Mouse (Mus musculus) lung, postnatal 10 days (tissue): ENCODE measurements at regions not wholly inside any gene's neighbourhood (a gene's known extent, or its start where the extent isn't known, plus 50 kb on each side); places are given as distances from the start of the nearest gene placed in this dataset.
"Not testable (repeated sequence)": the region's sequence is repeated elsewhere in the genome, so short reads cannot be mapped to it uniquely, and the experiment has no call there.

Experiments used
- DNase-seq: peaks from one replicate; pipeline ENCODE4 v3.0.0; 2021

GRCm38 (mm10) chr1:150160314-150160713, 60.5 kb downstream of the Ptgs2 start:
- no peak for DNase-seq

- peak; percentile 25 for DNase-seq
These were observed 65.2 kb downstream of the Ptgs2 start for GRCm38 (mm10) chr1:150164890-150165596.

- no peak for DNase-seq
These were observed 65.8 kb downstream of the Ptgs2 start for GRCm38 (mm10) chr1:150165597-150165973.

GRCm38 (mm10) chr1:150167172-150167571, 67.3 kb downstream of the Ptgs2 start:
- DNase-seq, result no peak

- DNase-seq, result no peak
These were observed 74.4 kb downstream of the Ptgs2 start for GRCm38 (mm10) chr1:150174204-150174603.

GRCm38 (mm10) chr1:150177029-150177740, 77.4 kb downstream of the Ptgs2 start:
- no peak for DNase-seq

GRCm38 (mm10) chr1:150202022-150202421, 102.2 kb downstream of the Ptgs2 start:
- DNase-seq, result no peak

GRCm38 (mm10) chr1:150212454-150212853, 106.8 kb upstream of the Pdc start:
- DNase-seq, result no peak

GRCm38 (mm10) chr1:150216672-150217071, 102.5 kb upstream of the Pdc start:
- no peak for DNase-seq

GRCm38 (mm10) chr1:150218802-150219201, 100.4 kb upstream of the Pdc start:
- DNase-seq, result no peak

GRCm38 (mm10) chr1:150225529-150225928, 93.7 kb upstream of the Pdc start:
- no peak for DNase-seq

GRCm38 (mm10) chr1:150239504-150239903, 79.7 kb upstream of the Pdc start:
- DNase-seq, result not testable (repeated sequence)

GRCm38 (mm10) chr1:150240110-150240509, 79.1 kb upstream of the Pdc start:
- no peak for DNase-seq

- no peak for DNase-seq
These were observed 78.1 kb upstream of the Pdc start for GRCm38 (mm10) chr1:150241153-150241552.

GRCm38 (mm10) chr1:150242108-150242507, 77.1 kb upstream of the Pdc start:
- DNase-seq, result no peak

- DNase-seq, result peak; percentile 2
These were observed 74.3 kb upstream of the Pdc start for GRCm38 (mm10) chr1:150244916-150245315.

- DNase-seq, result no peak
These were observed 67.8 kb upstream of the Pdc start for GRCm38 (mm10) chr1:150251422-150251821.

GRCm38 (mm10) chr1:150251876-150252275, 67.3 kb upstream of the Pdc start:
- DNase-seq, result no peak

GRCm38 (mm10) chr1:150257596-150257995, 61.6 kb upstream of the Pdc start:
- DNase-seq, result peak; percentile 17

- no peak for DNase-seq
These were observed 58.9 kb upstream of the Pdc start for GRCm38 (mm10) chr1:150260355-150260754.

GRCm38 (mm10) chr1:150266502-150266901, 52.7 kb upstream of the Pdc start:
- DNase-seq, result peak; percentile 7

GRCm38 (mm10) chr1:150267003-150267402, 52.2 kb upstream of the Pdc start:
- DNase-seq, result no peak
